Mouse (Mus musculus): ENCODE data around the gene Tnfrsf8. TPM values are rescaled to one million over a fixed set of nuclear protein-coding genes. Genes with fewer than 3 reads are reported as not detected.
A peak's percentile ranks its signal among the peaks of the same experiment; 100 is the strongest.

Gene Tnfrsf8
- total RNA-seq, 4 experiments from 2014 or later, result 0.11 to 0.16 TPM; not detected in 2

GRCm38 (mm10) chr4:145233487-145234228, 81.3 kb downstream of the Tnfrsf8 start:
- peak; percentile 72 for DNase-seq (ENCODE audit: low spot score)

GRCm38 (mm10) chr4:145231732-145232131, 83.2 kb downstream of the Tnfrsf8 start:
- DNase-seq (ENCODE audit: low spot score), result no peak

- DNase-seq (ENCODE audit: low spot score), result no peak
Observed at GRCm38 (mm10) chr4:145230647-145231046, 84.3 kb downstream of the Tnfrsf8 start.

GRCm38 (mm10) chr4:145229524-145230163, 85.3 kb downstream of the Tnfrsf8 start:
- peak; percentile 55 for DNase-seq (ENCODE audit: low spot score)

GRCm38 (mm10) chr4:145229051-145229450, 85.9 kb downstream of the Tnfrsf8 start:
- DNase-seq (ENCODE audit: low spot score), result no peak

- DNase-seq (ENCODE audit: low spot score), result no peak
Observed at GRCm38 (mm10) chr4:145224613-145225012, 90.4 kb downstream of the Tnfrsf8 start.

- DNase-seq (ENCODE audit: low spot score), result no peak
Observed at GRCm38 (mm10) chr4:145222064-145222463, 92.9 kb downstream of the Tnfrsf8 start.

GRCm38 (mm10) chr4:145221379-145221778, 93.6 kb downstream of the Tnfrsf8 start:
- DNase-seq (ENCODE audit: low spot score), result no peak

- no peak for DNase-seq (ENCODE audit: low spot score)
Observed at GRCm38 (mm10) chr4:145220001-145220400, 95.0 kb downstream of the Tnfrsf8 start.

- no peak for DNase-seq (ENCODE audit: low spot score)
Observed at GRCm38 (mm10) chr4:145219240-145219985, 95.6 kb downstream of the Tnfrsf8 start.

- DNase-seq (ENCODE audit: low spot score), result no peak
Observed at GRCm38 (mm10) chr4:145217837-145218236, 97.1 kb downstream of the Tnfrsf8 start.

Other genes with a start within 250 kb of the Tnfrsf8 start
- gene Vps13d, start 120.2 kb downstream of the Tnfrsf8 start, total RNA-seq (2022), result 10 to 100 TPM; 76.7 to 88.3 (median 79.4) TPM
- 1 to 10 TPM; 4.6 to 7.7 (median 5.3) TPM for gene Tnfrsf1b, start 68.3 kb downstream of the Tnfrsf8 start, total RNA-seq (2022)
- gene Zfp990, start 195.6 kb upstream of the Tnfrsf8 start, total RNA-seq (2022), result under 1 TPM; 0.12 to 0.44 (median 0.18) TPM